Mouse (Mus musculus) forebrain, embryonic 11.5 days (tissue): Measurements from ENCODE around the gene Dact3. TPM values are rescaled to one million over a fixed set of nuclear protein-coding genes. Genes with fewer than 3 reads are reported as not detected.

Experiments
- ATAC-seq: fragments of 200-750 bp; cut with Nextera tagmentation; replicated peaks from 2 replicates; pipeline ENCODE4 v1.8.0; 2017; ENCODE audit warnings: moderate TSS enrichment; ENCODE audit not compliant: low FRiP score
- DNase-seq: peaks from one replicate; pipeline ENCODE4 v3.0.0-alpha.2; 2017; ENCODE audit warnings: low spot score
- H3K27ac ChIP-seq: fragments of 300-500 bp; sonication (generic); 2 replicates; pipeline ENCODE4 v1.5.1; 2014; ENCODE audit warnings: low read depth, low read length
- H3K27me3 ChIP-seq: fragments of 300-500 bp; sonication (generic); 2 replicates; pipeline ENCODE4 v1.6.1; 2014; ENCODE audit warnings: mild to moderate bottlenecking, low read length, mixed read lengths; ENCODE audit not compliant: control insufficient read depth, insufficient read depth
- H3K36me3 ChIP-seq: fragments of 300-500 bp; sonication (generic); 2 replicates; pipeline ENCODE4 v1.6.1; 2014; ENCODE audit warnings: mild to moderate bottlenecking, low read length, moderate library complexity, mixed read lengths; ENCODE audit not compliant: control insufficient read depth, insufficient read depth
- H3K4me1 ChIP-seq: fragments of 300-500 bp; sonication (generic); replicated peaks from 2 replicates; pipeline ENCODE4 v1.6.1; 2014; ENCODE audit warnings: low read length, mixed read lengths; ENCODE audit not compliant: control insufficient read depth, insufficient read depth
- H3K4me2 ChIP-seq: fragments of 300-500 bp; sonication (generic); 2 replicates; pipeline ENCODE4 v1.6.1; 2014; ENCODE audit warnings: low read depth, mild to moderate bottlenecking, low read length, moderate library complexity, mixed read lengths; ENCODE audit not compliant: severe bottlenecking
- H3K4me3 ChIP-seq: fragments of 300-500 bp; sonication (generic); 2 replicates; pipeline ENCODE4 v1.5.1; 2014; ENCODE audit warnings: low read depth, low read length
- H3K9ac ChIP-seq: fragments of 300-500 bp; sonication (generic); 2 replicates; pipeline ENCODE4 v1.6.1; 2014; ENCODE audit warnings: low read length
- H3K9me3 ChIP-seq: fragments of 300-500 bp; sonication (generic); 2 replicates; pipeline ENCODE4 v1.6.1; 2016; ENCODE audit warnings: low read length, mixed read lengths; ENCODE audit not compliant: control insufficient read depth
- WGBS: fragments of 180-500 bp; shearing (Covaris S2); extraction: QIAGEN DNeasy Blood & Tissue Kit; methylation state at CpG from one replicate; pipeline ENCODE4 v1.1.7; 2014; 5-methylcytosine and 5-hydroxymethylcytosine counted together
- polyA plus RNA-seq: library from polyadenylated mRNA; unstranded; fragments of >200 nt; fragmentation: Nextera tagmentation; extraction: Ambion mirVana; gene quantifications from 2 replicates; pipeline ENCODE4 v1.2.1, GENCODE M21; 2014

The Dact3 gene
- polyA plus RNA-seq, 1 experiment from 2014 or later = 4.8 TPM

DNA sequence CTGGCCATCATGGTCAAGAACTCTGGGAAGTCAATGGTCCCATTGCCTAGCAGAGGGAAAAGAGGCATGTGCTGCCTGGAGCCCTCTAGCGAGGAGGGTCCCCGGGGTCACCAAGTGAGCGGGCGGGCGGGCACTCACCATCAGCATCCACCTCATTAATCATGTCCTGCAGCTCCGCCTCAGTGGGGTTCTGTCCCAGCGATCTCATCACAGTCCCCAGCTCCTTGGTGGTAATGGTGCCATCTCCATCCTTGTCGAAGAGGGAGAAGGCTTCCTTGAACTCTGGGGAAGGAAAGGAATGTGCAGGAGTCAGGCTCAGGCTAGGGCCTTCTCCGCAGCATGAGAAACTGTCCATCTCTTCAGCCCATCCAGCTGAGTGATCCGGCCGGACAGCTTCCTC is 42.3 kb downstream of the Dact3 start:
- WGBS = 92% methylated on average over 11 of the region's 11 CpGs
- H3K4me2 ChIP-seq = no peak overlapping the region
- H3K9me3 ChIP-seq = no peaks in the 10 kb centered on the region
- H3K36me3 ChIP-seq = peaks cover 18% of the 10 kb centered on the region; the same call in 1 of the 2 replicates
- ATAC-seq (no peak), DNase-seq (no peak)
- H3K4me1 ChIP-seq = peaks cover 25% of the 10 kb centered on the region
- H3K4me3 ChIP-seq = no peak overlapping the region
- no peak overlapping the region for H3K27ac ChIP-seq
- H3K27me3 ChIP-seq = no peaks in the 10 kb centered on the region
- H3K9ac ChIP-seq = no peak overlapping the region

GRCm38 (mm10) chr7:16918014-16918413 is 42.9 kb downstream of the Dact3 start:
- Histone ChIP-seq H3K27me3 (no peaks in the 10 kb centered on the region), H3K27ac (no peak overlapping the region), H3K4me2 (no peak overlapping the region), H3K36me3 (peaks cover 18% of the 10 kb centered on the region; the same call in 1 of the 2 replicates), H3K4me3 (no peak overlapping the region), H3K4me1 (peaks cover 27% of the 10 kb centered on the region), H3K9ac (no peak overlapping the region), H3K9me3 (no peaks in the 10 kb centered on the region)
- no peak for DNase-seq
- 90% methylated on average over 9 of the region's 9 CpGs for WGBS
- no peak for ATAC-seq

- Histone ChIP-seq H3K36me3 (peaks cover 18% of the 10 kb centered on the region; the same call in 1 of the 2 replicates), H3K27me3 (no peaks in the 10 kb centered on the region), H3K9ac (no peak overlapping the region), H3K27ac (no peak overlapping the region), H3K4me3 (no peak overlapping the region), H3K4me1 (peaks cover 27% of the 10 kb centered on the region), H3K9me3 (no peaks in the 10 kb centered on the region), H3K4me2 (no peak overlapping the region)
- WGBS = 86% methylated on average over 3 of the region's 3 CpGs
- no peak for DNase-seq
- ATAC-seq = no peak
Measured at GRCm38 (mm10) chr7:16918670-16919069, 43.6 kb downstream of the Dact3 start.

DNA sequence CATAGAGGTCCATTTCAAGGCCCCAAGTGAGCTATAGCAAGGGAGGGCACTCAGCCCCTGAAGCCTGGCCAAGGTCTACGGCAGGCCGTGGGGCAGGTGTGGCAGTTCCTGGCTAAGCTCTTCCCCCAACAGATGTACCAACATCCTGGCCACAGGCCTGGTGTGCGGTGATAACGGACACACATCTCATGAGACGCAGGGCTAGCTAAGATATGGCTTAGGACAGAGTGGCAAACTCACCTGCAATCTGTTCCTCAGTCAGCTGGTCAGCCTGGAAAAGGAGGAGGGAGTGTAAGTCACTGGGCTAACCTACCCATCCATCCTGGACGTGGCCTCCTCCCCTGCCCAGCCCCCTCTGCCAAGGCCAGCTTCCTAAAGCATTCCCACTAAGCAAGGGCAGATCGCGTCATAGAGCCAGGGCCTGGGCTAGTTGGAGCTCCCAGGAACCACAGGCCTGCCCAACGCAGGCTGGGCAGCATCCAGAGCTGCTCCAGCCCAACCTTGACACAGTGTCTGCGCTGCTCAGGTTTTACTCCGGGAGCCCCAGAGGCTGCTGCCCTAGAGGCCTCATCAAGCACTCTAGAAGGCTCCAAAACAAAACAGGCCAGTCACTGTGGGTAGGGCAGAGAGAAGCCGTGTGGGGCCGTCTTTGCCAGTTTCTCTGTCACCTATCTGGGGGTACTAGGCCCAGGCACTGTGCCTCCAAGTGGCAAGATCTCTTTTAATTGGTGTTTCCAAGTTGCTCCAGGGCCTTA is 44.5 kb downstream of the Dact3 start:
- no peak for ATAC-seq
- Histone ChIP-seq H3K27me3 (no peaks in the 10 kb centered on the region), H3K4me2 (no peak overlapping the region), H3K9me3 (no peaks in the 10 kb centered on the region), H3K9ac (no peak overlapping the region), H3K36me3 (peaks cover 18% of the 10 kb centered on the region; the same call in 1 of the 2 replicates), H3K4me1 (peaks cover 27% of the 10 kb centered on the region), H3K4me3 (no peak overlapping the region), H3K27ac (no peak overlapping the region; the same call in 1 of the 2 replicates)
- DNase-seq = no peak
- 88% methylated on average over 13 of the region's 13 CpGs for WGBS

DNA sequence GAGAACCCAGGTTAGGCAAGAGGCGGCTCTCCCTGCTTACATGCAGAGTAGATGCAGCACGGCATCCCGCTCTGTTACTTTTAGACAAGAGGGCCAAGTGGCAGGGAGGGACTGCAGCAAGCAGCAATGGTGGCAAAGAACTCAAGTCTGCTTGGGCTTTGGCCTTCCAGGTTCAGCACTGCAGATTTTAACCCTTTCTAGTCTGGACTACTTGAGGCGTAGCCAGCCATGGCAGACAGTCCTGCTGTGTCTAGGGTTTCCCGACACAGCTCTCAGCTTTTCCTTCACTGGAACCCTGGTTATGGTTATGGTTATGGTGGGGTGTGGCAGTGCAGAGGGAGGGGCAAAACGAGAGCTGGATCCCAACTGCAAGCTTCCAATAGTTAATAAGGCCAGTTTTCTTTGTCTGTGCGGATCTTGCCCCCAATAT is 45.0 kb downstream of the Dact3 start:
- 88% methylated on average over 7 of the region's 7 CpGs for WGBS
- Histone ChIP-seq H3K4me3 (no peak overlapping the region), H3K27me3 (no peaks in the 10 kb centered on the region), H3K4me1 (peaks cover 27% of the 10 kb centered on the region), H3K9me3 (no peaks in the 10 kb centered on the region), H3K27ac (no peak overlapping the region; the same call in 1 of the 2 replicates), H3K36me3 (peaks cover 15% of the 10 kb centered on the region; the same call in 1 of the 2 replicates), H3K4me2 (no peak overlapping the region), H3K9ac (no peak overlapping the region)
- no peak for ATAC-seq
- no peak for DNase-seq

- ATAC-seq = no peak
- Histone ChIP-seq H3K27me3 (no peaks in the 10 kb centered on the region), H3K9ac (peak overlapping the region; percentile 80), H3K4me2 (peak overlapping the region; percentile 75), H3K4me1 (peaks cover 27% of the 10 kb centered on the region), H3K9me3 (no peaks in the 10 kb centered on the region), H3K36me3 (peaks cover 15% of the 10 kb centered on the region; the same call in 1 of the 2 replicates), H3K4me3 (peak overlapping the region; percentile 58), H3K27ac (peak overlapping the region; percentile 55)
- DNase-seq = no peak
- WGBS = 45% methylated on average over 21 of the region's 21 CpGs
Measured at GRCm38 (mm10) chr7:16920818-16921791, 46.0 kb downstream of the Dact3 start.

DNA sequence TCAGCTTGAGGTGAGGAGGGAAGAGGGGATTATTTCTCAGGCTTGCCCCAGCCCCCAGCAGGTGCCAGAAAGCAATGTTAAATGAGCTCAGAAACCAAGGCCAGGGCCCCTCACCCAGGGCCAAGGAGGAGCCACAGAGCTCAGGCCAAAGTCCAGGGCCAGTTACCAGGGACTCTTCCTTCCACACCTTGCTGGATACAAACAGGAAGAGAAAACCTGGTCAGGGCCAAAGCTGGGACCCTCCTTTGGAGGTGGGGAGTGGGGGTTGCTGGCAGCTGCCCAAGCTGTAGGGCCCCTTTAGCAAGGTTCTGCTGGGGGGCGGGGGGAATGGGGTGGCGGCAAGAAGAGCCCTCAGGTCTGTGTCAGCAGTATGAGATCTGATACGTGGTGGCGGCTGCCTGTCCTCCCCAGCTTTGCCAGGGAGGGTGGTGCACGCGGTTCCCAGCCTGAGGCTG is 46.8 kb downstream of the Dact3 start:
- Histone ChIP-seq H3K4me1 (peaks cover 27% of the 10 kb centered on the region), H3K9me3 (no peaks in the 10 kb centered on the region), H3K4me3 (peak overlapping the region; percentile 58), H3K4me2 (peak overlapping the region; percentile 75), H3K36me3 (peaks cover 11% of the 10 kb centered on the region; the same call in 1 of the 2 replicates), H3K27me3 (no peaks in the 10 kb centered on the region), H3K27ac (peak overlapping the region; percentile 55), H3K9ac (peak overlapping the region; percentile 80)
- DNase-seq = no peak
- ATAC-seq = no peak
- WGBS = 51% methylated on average over 6 of the region's 6 CpGs

DNA sequence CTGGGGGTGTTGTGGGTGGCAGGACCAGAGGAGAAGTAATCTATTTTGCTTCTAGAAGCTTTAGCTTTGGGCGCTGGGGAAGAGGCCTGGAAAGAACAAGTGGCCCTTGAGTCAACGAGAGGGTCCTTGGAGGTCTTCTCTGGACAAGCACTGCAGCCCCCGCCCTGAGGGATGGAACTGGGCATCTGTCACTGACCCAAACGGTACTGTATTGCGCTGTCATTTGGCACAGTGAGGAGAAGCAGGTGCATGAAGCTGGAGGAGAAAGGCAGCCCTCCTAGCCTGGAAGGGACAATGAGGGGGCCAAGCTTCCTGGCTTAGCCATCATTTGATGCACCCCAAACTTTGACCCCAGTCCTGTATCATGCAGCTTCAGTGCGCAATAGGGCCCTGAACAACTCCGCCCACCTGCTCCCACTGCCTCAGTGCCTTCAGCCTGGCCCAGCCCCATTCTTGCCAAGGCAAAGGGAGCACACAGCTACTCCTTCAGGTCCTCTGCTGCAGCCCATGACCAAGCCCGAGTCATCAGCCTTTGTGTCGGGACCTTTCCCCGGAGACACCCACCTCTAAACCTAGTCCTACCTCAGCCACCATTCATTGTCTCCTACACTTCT is 47.4 kb downstream of the Dact3 start:
- ATAC-seq (no peak), DNase-seq (no peak)
- Histone ChIP-seq H3K27me3 (no peaks in the 10 kb centered on the region), H3K4me3 (peak overlapping the region; percentile 58), H3K27ac (peak overlapping the region; percentile 18; the same call in 1 of the 2 replicates), H3K4me2 (peak overlapping the region; percentile 75), H3K36me3 (peaks cover 10% of the 10 kb centered on the region; the same call in 1 of the 2 replicates), H3K4me1 (peaks cover 27% of the 10 kb centered on the region), H3K9me3 (no peaks in the 10 kb centered on the region), H3K9ac (peak overlapping the region; percentile 80)
- 49% methylated on average over 10 of the region's 10 CpGs for WGBS
